Mouse (Mus musculus): Measurements from ENCODE around the gene Ifitm10. TPM values are rescaled to one million over a fixed set of nuclear protein-coding genes. Genes with fewer than 3 reads are reported as not detected.
"Not testable (repeated sequence)": the region's sequence is repeated elsewhere in the genome, so short reads cannot be mapped to it uniquely, and the experiment has no call there.

Ifitm10 gene
- polyA plus RNA-seq, 1 experiment = 0.59 TPM

- Histone ChIP-seq H3K4me3 (ENCODE audit: insufficient read depth, low read length) (no peak overlapping the region), H3K4me1 (ENCODE audit: control insufficient read depth, insufficient read depth, low read length) (no peaks in the 10 kb centered on the region), H3K27ac (ENCODE audit: insufficient read depth, low read depth, low read length) (no peak overlapping the region)
- TF ChIP-seq CTCF (IDR thresholded peaks at IDR 0.05; ENCODE audit: low read depth, low read length) (no peak), POLR2A (IDR thresholded peaks at IDR 0.05; ENCODE audit: borderline replicate concordance, low read depth, low read length) (no peak)
Measured at GRCm38 (mm10) chr7:142331281-142331680, 42.3 kb downstream of the Ifitm10 start.

- no peak overlapping the region for H3K4me3 ChIP-seq (ENCODE audit: insufficient read depth, low read length)
- H3K4me1 ChIP-seq (ENCODE audit: control insufficient read depth, insufficient read depth, low read length) = no peaks in the 10 kb centered on the region
- no peak overlapping the region for H3K27ac ChIP-seq (ENCODE audit: insufficient read depth, low read depth, low read length)
- no peak for TF ChIP-seq CTCF (IDR thresholded peaks at IDR 0.05; ENCODE audit: low read depth, low read length)
- TF ChIP-seq POLR2A (IDR thresholded peaks at IDR 0.05; ENCODE audit: borderline replicate concordance, low read depth, low read length) = no peak
Measured at GRCm38 (mm10) chr7:142330271-142330724, 43.3 kb downstream of the Ifitm10 start.

- H3K4me1 ChIP-seq (ENCODE audit: control insufficient read depth, insufficient read depth, low read length) = no peaks in the 10 kb centered on the region
- H3K4me3 ChIP-seq (ENCODE audit: insufficient read depth, low read length) = no peak overlapping the region
- H3K27ac ChIP-seq (ENCODE audit: insufficient read depth, low read depth, low read length) = no peak overlapping the region
- TF ChIP-seq POLR2A (IDR thresholded peaks at IDR 0.05; ENCODE audit: borderline replicate concordance, low read depth, low read length) (no peak), CTCF (IDR thresholded peaks at IDR 0.05; ENCODE audit: low read depth, low read length) (no peak)
Measured at GRCm38 (mm10) chr7:142328507-142328906, 45.0 kb downstream of the Ifitm10 start.

- no peaks in the 10 kb centered on the region for H3K4me1 ChIP-seq (ENCODE audit: control insufficient read depth, insufficient read depth, low read length)
- no peak overlapping the region for H3K27ac ChIP-seq (ENCODE audit: insufficient read depth, low read depth, low read length)
- TF ChIP-seq POLR2A (IDR thresholded peaks at IDR 0.05; ENCODE audit: borderline replicate concordance, low read depth, low read length) (no peak), CTCF (IDR thresholded peaks at IDR 0.05; ENCODE audit: low read depth, low read length) (no peak)
- no peak overlapping the region for H3K4me3 ChIP-seq (ENCODE audit: insufficient read depth, low read length)
Measured at GRCm38 (mm10) chr7:142326714-142327445, 46.7 kb downstream of the Ifitm10 start.

GRCm38 (mm10) chr7:142323396-142324117 lies 50.0 kb downstream of the Ifitm10 start:
- H3K27ac ChIP-seq (ENCODE audit: insufficient read depth, low read depth, low read length) = no peak overlapping the region
- H3K4me1 ChIP-seq (ENCODE audit: control insufficient read depth, insufficient read depth, low read length) = no peaks in the 10 kb centered on the region
- no peak overlapping the region for H3K4me3 ChIP-seq (ENCODE audit: insufficient read depth, low read length)
- no peak for TF ChIP-seq CTCF (IDR thresholded peaks at IDR 0.05; ENCODE audit: low read depth, low read length)
- TF ChIP-seq POLR2A (IDR thresholded peaks at IDR 0.05; ENCODE audit: borderline replicate concordance, low read depth, low read length) = no peak

- H3K4me3 ChIP-seq (ENCODE audit: insufficient read depth, low read length) = no peak overlapping the region
- H3K27ac ChIP-seq (ENCODE audit: insufficient read depth, low read depth, low read length) = no peak overlapping the region
- H3K4me1 ChIP-seq (ENCODE audit: control insufficient read depth, insufficient read depth, low read length) = no peaks in the 10 kb centered on the region
Measured at GRCm38 (mm10) chr7:142322641-142323040, 50.9 kb downstream of the Ifitm10 start.

GRCm38 (mm10) chr7:142321637-142322306 lies 51.8 kb downstream of the Ifitm10 start:
- not testable (repeated sequence) for H3K4me3 ChIP-seq (ENCODE audit: insufficient read depth, low read length); H3K4me1 ChIP-seq (ENCODE audit: control insufficient read depth, insufficient read depth, low read length); H3K27ac ChIP-seq (ENCODE audit: insufficient read depth, low read depth, low read length)

More at GRCm38 (mm10) chr7:142322641-142323040, 50.9 kb downstream of the Ifitm10 start:
- TF ChIP-seq CTCF (IDR thresholded peaks at IDR 0.05; ENCODE audit: low read depth, low read length) = no peak
- no peak for TF ChIP-seq POLR2A (IDR thresholded peaks at IDR 0.05; ENCODE audit: borderline replicate concordance, low read depth, low read length)

- TF ChIP-seq POLR2A (IDR thresholded peaks at IDR 0.05; ENCODE audit: borderline replicate concordance, low read depth, low read length) = no peak
- TF ChIP-seq CTCF (IDR thresholded peaks at IDR 0.05; ENCODE audit: low read depth, low read length) = no peak
- Histone ChIP-seq H3K4me1 (ENCODE audit: control insufficient read depth, insufficient read depth, low read length) (no peaks in the 10 kb centered on the region), H3K4me3 (ENCODE audit: insufficient read depth, low read length) (no peak overlapping the region), H3K27ac (ENCODE audit: insufficient read depth, low read depth, low read length) (no peak overlapping the region)
Measured at GRCm38 (mm10) chr7:142320906-142321305, 52.6 kb downstream of the Ifitm10 start.

GRCm38 (mm10) chr7:142319124-142319523 lies 54.4 kb downstream of the Ifitm10 start:
- Histone ChIP-seq H3K4me3 (ENCODE audit: insufficient read depth, low read length) (no peak overlapping the region), H3K27ac (ENCODE audit: insufficient read depth, low read depth, low read length) (no peak overlapping the region), H3K4me1 (ENCODE audit: control insufficient read depth, insufficient read depth, low read length) (no peaks in the 10 kb centered on the region)
- TF ChIP-seq POLR2A (IDR thresholded peaks at IDR 0.05; ENCODE audit: borderline replicate concordance, low read depth, low read length) (no peak), CTCF (IDR thresholded peaks at IDR 0.05; ENCODE audit: low read depth, low read length) (no peak)

GRCm38 (mm10) chr7:142317216-142317615 lies 56.3 kb downstream of the Ifitm10 start:
- Histone ChIP-seq H3K4me3 (ENCODE audit: insufficient read depth, low read length) (no peak overlapping the region), H3K27ac (ENCODE audit: insufficient read depth, low read depth, low read length) (no peak overlapping the region), H3K4me1 (ENCODE audit: control insufficient read depth, insufficient read depth, low read length) (no peaks in the 10 kb centered on the region)
- TF ChIP-seq CTCF (IDR thresholded peaks at IDR 0.05; ENCODE audit: low read depth, low read length) (no peak), POLR2A (IDR thresholded peaks at IDR 0.05; ENCODE audit: borderline replicate concordance, low read depth, low read length) (no peak)
